Mouse (Mus musculus) lung, postnatal 0 days (tissue): Measurements from ENCODE around the gene Soat1. TPM values are rescaled to one million over a fixed set of nuclear protein-coding genes. Genes with fewer than 3 reads are reported as not detected.
"Not testable (repeated sequence)": the region's sequence is repeated elsewhere in the genome, so short reads cannot be mapped to it uniquely, and the experiment has no call there.

Source experiments
- ATAC-seq: fragments of 200-750 bp; cut with Nextera tagmentation; 2 replicates; pipeline ENCODE4 v1.8.0; 2017; ENCODE audit warnings: moderate library complexity
- DNase-seq: peaks from one replicate; pipeline ENCODE4 v3.0.0-alpha.2; 2016; ENCODE audit warnings: low spot score
- H3K27ac ChIP-seq: fragments of 300-500 bp; sonication (generic); 2 replicates; pipeline ENCODE4 v1.5.1; 2014; ENCODE audit warnings: antibody characterized with exemption, mild to moderate bottlenecking, low read length, mixed read lengths
- H3K27me3 ChIP-seq: fragments of 300-500 bp; sonication (generic); replicated peaks from 2 replicates; pipeline ENCODE4 v1.6.1; 2014; ENCODE audit warnings: low read length, mixed read lengths; ENCODE audit not compliant: insufficient read depth
- H3K36me3 ChIP-seq: fragments of 300-500 bp; sonication (generic); 2 replicates; pipeline ENCODE4 v1.6.1; 2014; ENCODE audit warnings: low read length, mixed read lengths; ENCODE audit not compliant: insufficient read depth
- H3K4me1 ChIP-seq: fragments of 300-500 bp; sonication (generic); 2 replicates; pipeline ENCODE4 v1.6.1; 2014; ENCODE audit warnings: antibody characterized with exemption, low read depth, low read length, mixed read lengths; ENCODE audit not compliant: insufficient read depth
- H3K4me2 ChIP-seq: fragments of 300-500 bp; sonication (generic); replicated peaks from 2 replicates; pipeline ENCODE4 v1.6.1; 2014; ENCODE audit warnings: low read depth, mild to moderate bottlenecking, low read length, moderate library complexity, mixed read lengths
- H3K4me3 ChIP-seq: fragments of 300-500 bp; sonication (generic); 2 replicates; pipeline ENCODE4 v1.5.1; 2014; ENCODE audit warnings: low read depth, low read length
- H3K9ac ChIP-seq: fragments of 300-500 bp; sonication (generic); replicated peaks from 2 replicates; pipeline ENCODE4 v1.6.1; 2014; ENCODE audit warnings: low read depth, mild to moderate bottlenecking
- H3K9me3 ChIP-seq: fragments of 300-500 bp; sonication (generic); 2 replicates; pipeline ENCODE4 v1.6.1; 2016; ENCODE audit warnings: low read length, mixed read lengths
- CTCF ChIP-seq: IDR thresholded peaks from 2 replicates; pipeline ENCODE4 v1.5.1; 2016; ENCODE audit warnings: antibody characterized with exemption, mild to moderate bottlenecking
- EP300 ChIP-seq: IDR thresholded peaks from 2 replicates; pipeline ENCODE4 v1.6.1; 2016; ENCODE audit warnings: antibody characterized with exemption, mild to moderate bottlenecking, control low read depth
- WGBS: fragments of 180-500 bp; shearing (Covaris S2); extraction: QIAGEN DNeasy Blood & Tissue Kit; methylation state at CpG from one replicate; pipeline ENCODE4 v1.1.7; 2014; 5-methylcytosine and 5-hydroxymethylcytosine counted together
- polyA plus RNA-seq: library from polyadenylated mRNA; unstranded; fragments of >200 nt; fragmentation: Nextera tagmentation; extraction: Ambion mirVana; gene quantifications from 2 replicates; pipeline ENCODE4 v1.2.1, GENCODE M21; 2015

The Soat1 gene
- polyA plus RNA-seq, 1 experiment from 2014 or later = 110 TPM

GRCm38 (mm10) chr1:156408521-156408920, 65.6 kb downstream of the Soat1 start:
- Histone ChIP-seq H3K4me2 (no peak overlapping the region), H3K27ac (no peak overlapping the region), H3K27me3 (no peaks in the 10 kb centered on the region), H3K4me3 (no peak overlapping the region), H3K4me1 (no peaks in the 10 kb centered on the region), H3K36me3 (no peaks in the 10 kb centered on the region), H3K9ac (no peak overlapping the region), H3K9me3 (no peaks in the 10 kb centered on the region)
- 67% methylated on average over 4 of the region's 4 CpGs for WGBS
- DNase-seq (no peak), ATAC-seq (no peak)
- TF ChIP-seq EP300 (no peak), CTCF (no peak)

DNA sequence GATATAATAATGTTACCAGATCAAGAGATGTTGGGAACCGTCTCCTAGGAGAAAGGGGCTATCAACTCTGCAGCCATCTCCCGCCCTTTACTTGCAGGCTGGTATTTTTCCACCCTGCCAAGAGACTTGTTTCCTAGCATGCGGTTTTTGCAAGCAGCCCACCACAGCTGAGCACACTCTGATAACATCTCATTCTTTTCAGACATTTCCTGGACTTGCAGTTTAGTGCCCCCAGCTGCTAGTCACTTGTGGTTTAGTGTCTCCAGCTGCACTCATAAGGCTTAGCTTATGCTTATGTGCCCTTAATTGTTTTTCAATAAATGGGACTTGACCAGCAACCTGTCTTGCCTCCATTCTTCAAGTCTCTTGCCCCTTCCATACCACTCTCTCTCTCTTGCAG, 66.1 kb downstream of the Soat1 start:
- Histone ChIP-seq H3K4me1 (no peaks in the 10 kb centered on the region), H3K9me3 (no peaks in the 10 kb centered on the region), H3K4me3 (no peak overlapping the region), H3K27me3 (no peaks in the 10 kb centered on the region), H3K36me3 (no peaks in the 10 kb centered on the region), H3K9ac (no peak overlapping the region), H3K4me2 (no peak overlapping the region), H3K27ac (no peak overlapping the region)
- TF ChIP-seq EP300 (no peak), CTCF (no peak)
- DNase-seq (peak; percentile 74), ATAC-seq (peak; percentile 70)
- 31% methylated on average over 3 of the region's 3 CpGs for WGBS

- Histone ChIP-seq H3K36me3 (no peaks in the 10 kb centered on the region), H3K9me3 (no peaks in the 10 kb centered on the region), H3K9ac (no peak overlapping the region), H3K27me3 (no peaks in the 10 kb centered on the region), H3K4me1 (no peaks in the 10 kb centered on the region), H3K4me3 (no peak overlapping the region), H3K27ac (no peak overlapping the region), H3K4me2 (no peak overlapping the region)
- WGBS = 54% methylated on average over 10 of the region's 10 CpGs
- ATAC-seq (no peak), DNase-seq (no peak)
- no peak for TF ChIP-seq EP300
- TF ChIP-seq CTCF = no peak
Measured at GRCm38 (mm10) chr1:156403251-156403650, 70.9 kb downstream of the Soat1 start.

DNA sequence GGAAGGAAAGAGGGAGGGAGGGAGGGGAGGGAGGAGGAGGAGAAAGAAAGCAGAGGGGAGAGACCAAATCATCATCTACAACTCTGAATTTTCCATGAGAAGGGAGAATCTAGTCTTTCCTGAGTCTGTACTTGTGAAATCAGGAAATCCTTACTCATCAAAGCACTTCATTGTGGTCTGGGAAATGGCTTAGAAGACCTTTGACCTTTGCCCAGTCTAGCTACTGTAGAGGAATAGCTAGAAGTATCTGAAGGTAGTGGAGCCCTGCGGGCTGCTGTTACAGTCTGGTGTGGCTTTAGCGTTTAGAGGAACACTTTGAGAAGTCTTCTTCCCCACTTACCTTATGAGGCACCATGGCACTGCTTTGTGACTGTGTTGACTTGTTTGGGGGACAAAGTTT, 71.6 kb downstream of the Soat1 start:
- Histone ChIP-seq H3K4me1 (no peaks in the 10 kb centered on the region), H3K27me3 (no peaks in the 10 kb centered on the region), H3K4me3 (no peak overlapping the region), H3K9ac (no peak overlapping the region), H3K36me3 (no peaks in the 10 kb centered on the region), H3K27ac (no peak overlapping the region), H3K9me3 (no peaks in the 10 kb centered on the region), H3K4me2 (no peak overlapping the region)
- DNase-seq = no peak
- no peak for ATAC-seq
- TF ChIP-seq CTCF = no peak
- no peak for TF ChIP-seq EP300
- WGBS = 62% methylated on average over 2 of the region's 2 CpGs

GRCm38 (mm10) chr1:156400159-156400558, 74.0 kb downstream of the Soat1 start:
- H3K9me3 ChIP-seq, H3K4me2 ChIP-seq, H3K36me3 ChIP-seq, H3K9ac ChIP-seq, DNase-seq, H3K4me3 ChIP-seq, H3K4me1 ChIP-seq, H3K27me3 ChIP-seq, H3K27ac ChIP-seq, ATAC-seq: not testable (repeated sequence)
- WGBS = 55% methylated on average over 3 of the region's 3 CpGs

DNA sequence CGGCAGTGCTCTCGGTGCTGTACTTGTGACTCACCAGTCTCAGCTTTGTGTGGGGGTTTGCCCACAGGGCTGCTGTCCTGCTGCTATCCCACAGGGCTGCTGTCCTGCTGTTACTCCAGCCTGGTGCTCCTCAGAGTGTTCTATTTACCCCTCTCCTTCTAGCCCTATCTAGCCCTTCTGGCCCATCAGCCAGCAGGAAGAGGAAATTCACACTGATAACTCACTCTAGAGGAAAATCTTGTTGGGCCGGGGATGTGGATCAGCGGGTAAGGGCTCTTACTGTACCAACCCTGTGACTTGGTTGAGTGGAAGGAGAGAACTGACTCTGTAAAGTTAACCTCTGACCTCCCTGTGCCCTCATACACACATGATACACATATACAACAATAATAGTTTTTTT, 81.0 kb downstream of the Soat1 start:
- ATAC-seq = no peak
- TF ChIP-seq CTCF (no peak), EP300 (no peak)

DNA sequence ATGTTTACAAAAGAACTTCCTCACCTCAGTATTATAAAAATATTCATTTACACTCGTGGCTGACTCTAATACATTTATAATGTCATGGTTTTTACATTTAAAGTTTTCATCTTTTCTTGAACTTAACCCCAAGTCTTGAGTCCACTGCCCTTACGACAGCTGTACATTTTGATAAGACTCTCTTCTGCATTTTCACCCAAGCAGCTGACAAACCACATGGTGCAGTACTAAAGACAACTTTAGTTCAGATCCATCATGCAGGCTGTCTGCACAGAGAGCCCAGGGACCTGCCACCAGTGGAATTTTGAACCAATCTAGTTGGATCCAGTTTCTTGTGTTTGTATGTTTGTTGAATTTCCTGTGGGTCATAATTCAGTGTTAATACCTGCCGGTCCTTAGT, 87.3 kb downstream of the Soat1 start:
- Histone ChIP-seq H3K27me3 (no peaks in the 10 kb centered on the region), H3K4me1 (peaks cover 5% of the 10 kb centered on the region; the same call in 1 of the 2 replicates), H3K4me2 (no peak overlapping the region), H3K9ac (no peak overlapping the region), H3K36me3 (no peaks in the 10 kb centered on the region), H3K27ac (no peak overlapping the region), H3K4me3 (no peak overlapping the region), H3K9me3 (no peaks in the 10 kb centered on the region)
- ATAC-seq (no peak), DNase-seq (no peak)
- 58% methylated on average over 3 of the region's 3 CpGs for WGBS
- TF ChIP-seq EP300 (no peak), CTCF (no peak)

More for the DNA sequence above, 81.0 kb downstream of the Soat1 start:
- no peaks in the 10 kb centered on the region for H3K27me3 ChIP-seq
- H3K4me1 ChIP-seq = peaks cover 5% of the 10 kb centered on the region; the same call in 1 of the 2 replicates
- whole genome bisulfite sequencing = 62% methylated on average over 4 of the region's 4 CpGs
- H3K27ac ChIP-seq = no peak overlapping the region
- H3K9ac ChIP-seq = no peak overlapping the region
- no peak overlapping the region for H3K4me3 ChIP-seq
- no peak for DNase-seq
- H3K4me2 ChIP-seq = no peak overlapping the region
- no peaks in the 10 kb centered on the region for H3K36me3 ChIP-seq
- H3K9me3 ChIP-seq = no peaks in the 10 kb centered on the region
